11 mouse cellular contexts compared by ENCODE assay signal in genomic region chr6:141091076-141091780, GRCm38 (mm10).
DNase-seq lines count a peak whose midpoint lies in the region; ATAC-seq lines count a peak whose summit lies in the region.
"Had no signal": no experiment of that assay in that cellular context is flagged by ENCODE, and none has a peak within 500 bp of the region (broad histone marks: within the 10 kb centered on the region; RNA-seq: fewer than 3 reads in every experiment).

No protein-coding gene starts in this region.

- H3K9ac ChIP-seq in hindbrain, embryonic 14.5 days: no peak overlapping the region
- H3K9ac ChIP-seq in hindbrain, embryonic 13.5 days: no peak overlapping the region

- H3K4me1 ChIP-seq in hindbrain, embryonic 14.5 days (replicated peaks; ENCODE audit: control insufficient read depth, insufficient read depth, low read length): no peaks in the 10 kb centered on the region
- no peaks in the 10 kb centered on the region for H3K4me1 ChIP-seq in hindbrain, embryonic 13.5 days (replicated peaks)
- H3K4me1 ChIP-seq in limb, embryonic 10.5 days: no peaks in the 10 kb centered on the region

- ATAC-seq in hindbrain, embryonic 14.5 days (ENCODE audit: low FRiP score): no peak
- no peak for ATAC-seq in hindbrain, embryonic 13.5 days (ENCODE audit: low FRiP score)

- H3K27me3 ChIP-seq in hindbrain, embryonic 14.5 days (ENCODE audit: control insufficient read depth, insufficient read depth, low read length): no peaks in the 10 kb centered on the region
- H3K27me3 ChIP-seq in hindbrain, embryonic 13.5 days: no peaks in the 10 kb centered on the region
- H3K27me3 ChIP-seq in limb, embryonic 10.5 days (ENCODE audit: low read depth, poor library complexity, severe bottlenecking): no peaks in the 10 kb centered on the region

- no peak overlapping the region for H3K4me3 ChIP-seq in hindbrain, embryonic 14.5 days (replicated peaks; ENCODE audit: low read length)
- no peak overlapping the region for H3K4me3 ChIP-seq in hindbrain, embryonic 13.5 days
- no peak overlapping the region for H3K4me3 ChIP-seq in limb, embryonic 10.5 days

- peak; percentile 36 for DNase-seq in hindbrain, embryonic 14.5 days (ENCODE audit: low spot score)
- DNase-seq in Muller cell, postnatal 12 days (ENCODE audit: inconsistent ontology term): peak; percentile 12
- peak; percentile 60 for DNase-seq in heart, adult 8-10 months (ENCODE audit: low spot score)
- peak; percentile 57 to 65 for DNase-seq in kidney, postnatal 4 days
- no peak for DNase-seq in retina, embryonic 14.5 days (ENCODE audit: low spot score)
- DNase-seq in c-Kit-positive CD71-positive TER-119-positive erythroid progenitor cells, embryonic 14.5 days (ENCODE audit: low spot score): no peak
- no peak for DNase-seq in limb, embryonic 10.5 days (ENCODE audit: low spot score)
- DNase-seq: right cerebral cortex, postnatal 25 days; thymus, postnatal 36 days had no signal

- no peaks in the 10 kb centered on the region for H3K9me3 ChIP-seq in hindbrain, embryonic 14.5 days (ENCODE audit: control insufficient read depth, low read length)
- no peaks in the 10 kb centered on the region for H3K9me3 ChIP-seq in hindbrain, embryonic 13.5 days
- no peaks in the 10 kb centered on the region for H3K9me3 ChIP-seq in limb, embryonic 10.5 days (replicated peaks)

- peak overlapping the region; percentile 33; the same call in 1 of the 2 replicates for H3K27ac ChIP-seq in hindbrain, embryonic 14.5 days
- H3K27ac ChIP-seq in hindbrain, embryonic 13.5 days: no peak overlapping the region
- no peak overlapping the region for H3K27ac ChIP-seq in limb, embryonic 10.5 days

- no peak overlapping the region for H3K4me2 ChIP-seq in hindbrain, embryonic 14.5 days (replicated peaks)
- H3K4me2 ChIP-seq in hindbrain, embryonic 13.5 days: no peak overlapping the region
- H3K4me2 ChIP-seq: liver, embryonic 11.5 days had no signal

- WGBS in hindbrain, embryonic 14.5 days: 65% methylated on average over 9 of the region's 9 CpGs
- WGBS in hindbrain, embryonic 13.5 days: 68% methylated on average over 9 of the region's 9 CpGs
- WGBS in limb, embryonic 10.5 days: 65% methylated on average over 9 of the region's 9 CpGs

- H3K36me3 ChIP-seq in hindbrain, embryonic 14.5 days (replicated peaks; ENCODE audit: control insufficient read depth, insufficient read depth): no peaks in the 10 kb centered on the region
- no peaks in the 10 kb centered on the region for H3K36me3 ChIP-seq in hindbrain, embryonic 13.5 days
- H3K36me3 ChIP-seq in limb, embryonic 10.5 days: no peaks in the 10 kb centered on the region

Comparison
In these comparisons a context has a peak if more than half of its experiments do, and no peak if none do; other contexts are left out.
1. DNase-seq: peak in hindbrain, embryonic 14.5 days (single experiment), Muller cell, postnatal 12 days (single experiment), heart, adult 8-10 months (single experiment) and kidney, postnatal 4 days (2 of 2); none in retina, embryonic 14.5 days (single experiment), c-Kit-positive CD71-positive TER-119-positive erythroid progenitor cells, embryonic 14.5 days (single experiment) and limb, embryonic 10.5 days (single experiment).